Mouse (Mus musculus) adrenal gland (tissue): Measurements from ENCODE around the gene Smug1.

ENCODE experiments used
- intact Hi-C: fragments of 180-260 bp; cut with DNase I; formaldehyde crosslinking; loops from one replicate; pipeline ENCODE4 v1.15.1; 2025

The Smug1 gene

GRCm38 (mm10) chr15:103146627-103147421 lies 20.1 kb downstream of the Smug1 start:
- intact Hi-C loops = no loop called here

- intact Hi-C loops = no loop called here
Observed at GRCm38 (mm10) chr15:103145635-103146299, 21.1 kb downstream of the Smug1 start.

- intact Hi-C loops = no loop called here
Observed at GRCm38 (mm10) chr15:103144176-103144575, 22.7 kb downstream of the Smug1 start.

GRCm38 (mm10) chr15:103135431-103135947 lies 31.4 kb downstream of the Smug1 start:
- intact Hi-C loops = no loop called here

- intact Hi-C loops = no loop called here
Observed at GRCm38 (mm10) chr15:103134277-103135086, 32.4 kb downstream of the Smug1 start.

GRCm38 (mm10) chr15:103133761-103134160 lies 33.1 kb downstream of the Smug1 start:
- intact Hi-C loops = no loop called here

GRCm38 (mm10) chr15:103130729-103131128 lies 36.2 kb downstream of the Smug1 start:
- intact Hi-C loops = no loop called here

GRCm38 (mm10) chr15:103129289-103129688 lies 37.6 kb downstream of the Smug1 start:
- intact Hi-C loops = loop anchor here (5.0 kb wide), 1 partner anchor 33 kb away; no protein-coding TSS in a partner anchor

GRCm38 (mm10) chr15:103128056-103128833 lies 38.6 kb downstream of the Smug1 start:
- intact Hi-C loops = loop anchor here (5.0 kb wide), 1 partner anchor 34 kb away; no protein-coding TSS in a partner anchor

GRCm38 (mm10) chr15:103125982-103126381 lies 40.9 kb downstream of the Smug1 start:
- intact Hi-C loops = loop anchor here (5.0 kb wide), 1 partner anchor 36 kb away; no protein-coding TSS in a partner anchor

- intact Hi-C loops = loop anchor here (5.0 kb wide), 1 partner anchor 112 kb away; no protein-coding TSS in a partner anchor
Observed at GRCm38 (mm10) chr15:103124254-103124653, 42.6 kb downstream of the Smug1 start.

GRCm38 (mm10) chr15:103123343-103123742 lies 43.5 kb downstream of the Smug1 start:
- intact Hi-C loops = loop anchor here (5.0 kb wide), 1 partner anchor 111 kb away; no protein-coding TSS in a partner anchor

- intact Hi-C loops = loop anchor here (5.0 kb wide), 1 partner anchor 110 kb away; no protein-coding TSS in a partner anchor
Observed at GRCm38 (mm10) chr15:103122372-103122771, 44.5 kb downstream of the Smug1 start.

- intact Hi-C loops = loop anchor here (2.0 to 5.0 kb wide), 2 partner anchors 109 to 135 kb away; no protein-coding TSS in a partner anchor
Observed at GRCm38 (mm10) chr15:103121416-103121815, 45.5 kb downstream of the Smug1 start.

GRCm38 (mm10) chr15:103120594-103120993 lies 46.3 kb downstream of the Smug1 start:
- intact Hi-C loops = loop anchor here (2.0 to 5.0 kb wide), 2 partner anchors 108 to 134 kb away; no protein-coding TSS in a partner anchor

GRCm38 (mm10) chr15:103115726-103116125 lies 51.2 kb downstream of the Smug1 start:
- intact Hi-C loops = no loop called here

- intact Hi-C loops = no loop called here
Observed at GRCm38 (mm10) chr15:103115256-103115655, 51.6 kb downstream of the Smug1 start.

- intact Hi-C loops = no loop called here
Observed at GRCm38 (mm10) chr15:103113077-103113476, 53.8 kb downstream of the Smug1 start.

GRCm38 (mm10) chr15:103112309-103112708 lies 54.6 kb downstream of the Smug1 start:
- intact Hi-C loops = no loop called here

- intact Hi-C loops = no loop called here
Observed at GRCm38 (mm10) chr15:103109940-103110339, 57.0 kb downstream of the Smug1 start.
